Comparison of ENCODE assay signal across 8 mouse cellular contexts in the genomic region with DNA sequence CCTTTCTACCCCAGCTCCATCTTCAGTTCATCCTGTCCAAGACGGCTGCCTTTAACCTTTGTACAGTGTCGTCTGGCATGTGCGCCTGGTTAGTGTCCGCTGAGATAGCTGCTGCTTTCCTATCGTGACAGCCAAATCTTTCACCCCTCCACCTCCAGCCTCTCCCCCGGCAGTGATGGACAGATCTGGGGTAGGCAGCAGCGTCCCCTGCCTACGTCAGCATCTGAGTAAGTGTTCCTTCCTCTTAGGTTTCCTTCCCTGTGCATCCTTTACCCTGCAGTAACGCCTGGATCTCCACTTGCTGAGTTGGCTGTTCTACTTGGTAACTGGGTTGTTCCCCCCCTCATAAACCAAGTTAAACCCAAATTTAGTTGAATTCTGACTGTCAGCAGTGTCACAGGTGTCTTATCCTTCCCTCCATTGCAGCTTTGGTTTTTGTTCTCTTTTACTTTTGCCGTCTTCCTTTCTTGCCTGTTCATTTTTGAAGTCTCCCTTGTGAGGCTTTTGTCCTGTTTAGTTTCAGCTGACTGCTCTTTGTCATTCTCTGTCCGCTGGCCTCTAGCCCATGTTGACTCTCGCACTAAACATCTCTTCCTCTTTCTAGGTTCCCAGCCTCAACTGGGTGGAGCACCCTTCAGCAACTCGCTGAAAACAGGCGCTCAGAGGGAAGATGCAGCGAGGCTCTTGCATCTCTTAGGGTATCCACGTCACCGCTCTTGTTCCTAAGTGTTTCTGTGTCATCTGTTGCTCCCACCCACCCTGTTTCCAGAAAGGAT.
DNase-seq lines count a peak whose midpoint lies in the region; ATAC-seq lines count a peak whose summit lies in the region.

No protein-coding gene starts in this region.

- 25% methylated on average over 17 of the region's 17 CpGs for WGBS in intestine, embryonic 15.5 days
- WGBS in hindbrain, embryonic 13.5 days, result 63% methylated on average over 17 of the region's 17 CpGs
- 66% methylated on average over 17 of the region's 17 CpGs for WGBS in midbrain, embryonic 11.5 days
- WGBS in hindbrain, embryonic 14.5 days, result 59% methylated on average over 17 of the region's 17 CpGs

- peak overlapping the region; percentile 7; the same call in 1 of the 2 replicates for H3K27ac ChIP-seq in intestine, embryonic 15.5 days
- no peak overlapping the region for H3K27ac ChIP-seq in hindbrain, embryonic 13.5 days
- no peak overlapping the region for H3K27ac ChIP-seq in midbrain, embryonic 11.5 days (ENCODE audit: low read depth, low read length)
- no peak overlapping the region for H3K27ac ChIP-seq in hindbrain, embryonic 14.5 days

- H3K27me3 ChIP-seq in intestine, embryonic 15.5 days (replicated peaks), result no peaks in the 10 kb centered on the region
- no peaks in the 10 kb centered on the region for H3K27me3 ChIP-seq in hindbrain, embryonic 13.5 days
- no peaks in the 10 kb centered on the region for H3K27me3 ChIP-seq in midbrain, embryonic 11.5 days (ENCODE audit: control insufficient read depth, insufficient read depth, low read length)
- H3K27me3 ChIP-seq in hindbrain, embryonic 14.5 days (ENCODE audit: control insufficient read depth, insufficient read depth, low read length), result no peaks in the 10 kb centered on the region

- intact Hi-C loops in gastrocnemius, postnatal 14 days (cut with DNase I; ENCODE audit: low total_unique reads), result no loop called here

- peak; percentile 32 to 54 for DNase-seq in urinary bladder, postnatal 36 days (ENCODE audit: low spot score in 2 of 2)
- no peak for DNase-seq in urinary bladder, postnatal 10 days (ENCODE audit: low spot score)
- peak; percentile 64 for DNase-seq in gastrocnemius, postnatal 14 days
- DNase-seq in lung, postnatal 36 days, result peak; percentile 94
- no peak for DNase-seq in midbrain, embryonic 11.5 days (ENCODE audit: low spot score, missing footprints)
- no peak for DNase-seq in hindbrain, embryonic 14.5 days (ENCODE audit: low spot score)

- no peaks in the 10 kb centered on the region for H3K9me3 ChIP-seq in intestine, embryonic 15.5 days
- no peaks in the 10 kb centered on the region for H3K9me3 ChIP-seq in hindbrain, embryonic 13.5 days
- no peaks in the 10 kb centered on the region for H3K9me3 ChIP-seq in midbrain, embryonic 11.5 days (ENCODE audit: control insufficient read depth, low read length)
- H3K9me3 ChIP-seq in hindbrain, embryonic 14.5 days (ENCODE audit: control insufficient read depth, low read length), result no peaks in the 10 kb centered on the region

- no peaks in the 10 kb centered on the region for H3K36me3 ChIP-seq in intestine, embryonic 15.5 days
- H3K36me3 ChIP-seq in hindbrain, embryonic 13.5 days, result no peaks in the 10 kb centered on the region
- no peaks in the 10 kb centered on the region for H3K36me3 ChIP-seq in midbrain, embryonic 11.5 days (ENCODE audit: control insufficient read depth, insufficient read depth, low read length)
- H3K36me3 ChIP-seq in hindbrain, embryonic 14.5 days (replicated peaks; ENCODE audit: control insufficient read depth, insufficient read depth), result no peaks in the 10 kb centered on the region

- H3K4me1 ChIP-seq in intestine, embryonic 15.5 days (replicated peaks), result 0 out of 2 replicates have a peak, but pooled peaks cover 3% of the 10 kb centered on the region
- H3K4me1 ChIP-seq in hindbrain, embryonic 13.5 days (replicated peaks), result no peaks in the 10 kb centered on the region
- H3K4me1 ChIP-seq in midbrain, embryonic 11.5 days (ENCODE audit: control insufficient read depth, insufficient read depth, low read length), result no peaks in the 10 kb centered on the region; the same call in 1 of the 2 replicates
- H3K4me1 ChIP-seq in hindbrain, embryonic 14.5 days (replicated peaks; ENCODE audit: control insufficient read depth, insufficient read depth, low read length), result no peaks in the 10 kb centered on the region

- peak; percentile 4; the same call in 1 of the 2 replicates for ATAC-seq in intestine, embryonic 15.5 days
- ATAC-seq in hindbrain, embryonic 13.5 days (ENCODE audit: low FRiP score), result no peak
- no peak for ATAC-seq in midbrain, embryonic 11.5 days (ENCODE audit: low FRiP score)
- ATAC-seq in hindbrain, embryonic 14.5 days (ENCODE audit: low FRiP score), result no peak

- H3K9ac ChIP-seq in intestine, embryonic 15.5 days, result no peak overlapping the region
- H3K9ac ChIP-seq in hindbrain, embryonic 13.5 days, result no peak overlapping the region
- no peak overlapping the region for H3K9ac ChIP-seq in midbrain, embryonic 11.5 days (ENCODE audit: low read length)
- no peak overlapping the region for H3K9ac ChIP-seq in hindbrain, embryonic 14.5 days

- no peak overlapping the region for H3K4me3 ChIP-seq in intestine, embryonic 15.5 days (replicated peaks)
- H3K4me3 ChIP-seq in hindbrain, embryonic 13.5 days, result no peak overlapping the region
- no peak overlapping the region for H3K4me3 ChIP-seq in midbrain, embryonic 11.5 days (ENCODE audit: low read depth, low read length)
- H3K4me3 ChIP-seq in hindbrain, embryonic 14.5 days (replicated peaks; ENCODE audit: low read length), result no peak overlapping the region

- peak overlapping the region; percentile 18 for H3K4me2 ChIP-seq in intestine, embryonic 15.5 days (replicated peaks)
- H3K4me2 ChIP-seq in hindbrain, embryonic 13.5 days, result no peak overlapping the region
- H3K4me2 ChIP-seq in midbrain, embryonic 11.5 days, result no peak overlapping the region
- H3K4me2 ChIP-seq in hindbrain, embryonic 14.5 days (replicated peaks), result no peak overlapping the region

Comparison
In these comparisons a context has a peak if more than half of its experiments do, and no peak if none do; other contexts are left out.
1. DNase-seq: peak in urinary bladder, postnatal 36 days (2 of 2), gastrocnemius, postnatal 14 days (single experiment) and lung, postnatal 36 days (single experiment); none in urinary bladder, postnatal 10 days (single experiment), midbrain, embryonic 11.5 days (single experiment) and hindbrain, embryonic 14.5 days (single experiment).